Mouse (Mus musculus) heart, adult 18-20 months (tissue): ENCODE measurements around the gene Gstt1. TPM values are rescaled to one million over a fixed set of nuclear protein-coding genes. Genes with fewer than 3 reads are reported as not detected.
A peak's percentile ranks its signal among the peaks of the same experiment; 100 is the strongest.
"Not testable (repeated sequence)": the region's sequence is repeated elsewhere in the genome, so short reads cannot be mapped to it uniquely, and the experiment has no call there.

Source experiments
- DNase-seq, 2 experiments: peaks; one replicate each; pipeline ENCODE4 v3.0.0; 2021 to 2022; ENCODE audit warnings: mixed read lengths in 1 of 2
- long read RNA-seq, 2 experiments: library from polyadenylated mRNA; stranded (forward); transcript quantifications; one replicate each; pipeline ENCODE4 v2.0.0; 2021
- total RNA-seq, 2 experiments: library from RNA; stranded (reverse); gene quantifications; 2 replicates each; pipeline ENCODE4 v1.2.3; 2021

Gstt1 gene
- 10 to 100 TPM; 16.1 to 22.4 TPM for total RNA-seq
- long read RNA-seq, experiment 1, transcript Gstt1-201 (5 exons, 1,037 nt): major isoform, 12 of 21 reads
- long read RNA-seq, experiment 1, partial matches to known transcripts: 1 of 21 reads
- long read RNA-seq, experiment 1, other reads (novel, unspliced or antisense): 8 of 21 reads
- long read RNA-seq, experiment 2, transcript Gstt1-201 (5 exons, 1,037 nt): major isoform, 6 of 12 reads
- long read RNA-seq, experiment 2, partial matches to known transcripts: 0 of 12 reads
- long read RNA-seq, experiment 2, other reads (novel, unspliced or antisense): 6 of 12 reads

- DNase-seq: peak; percentile 88
Measured at GRCm38 (mm10) chr10:75798176-75798696, at the start of gene Gstt1. Gene Gstt1 (minus strand): TSS chr10:75798584.

GRCm38 (mm10) chr10:75845306-75845930 is 47.0 kb upstream of the Gstt1 start:
- DNase-seq: no peak

GRCm38 (mm10) chr10:75844800-75845199 is 46.4 kb upstream of the Gstt1 start:
- DNase-seq: no peak

- not testable (repeated sequence) for DNase-seq
Measured at GRCm38 (mm10) chr10:75843898-75844297, 45.5 kb upstream of the Gstt1 start.

- no peak for DNase-seq
Measured at GRCm38 (mm10) chr10:75839092-75839491, 40.7 kb upstream of the Gstt1 start.

- peak; percentile 96 to 97 for DNase-seq
Measured at GRCm38 (mm10) chr10:75837248-75837759, 38.9 kb upstream of the Gstt1 start, which contains the start of gene Gstt2. Gene Gstt2 (minus strand): TSS chr10:75837424.

GRCm38 (mm10) chr10:75835761-75836531 is 37.6 kb upstream of the Gstt1 start:
- peak in 1 of 2 experiments; percentile 24 for DNase-seq

GRCm38 (mm10) chr10:75835307-75835706 is 36.9 kb upstream of the Gstt1 start:
- DNase-seq: peak; percentile 81

- DNase-seq: no peak
Measured at GRCm38 (mm10) chr10:75834721-75835120, 36.3 kb upstream of the Gstt1 start.

GRCm38 (mm10) chr10:75834250-75834649 is 35.9 kb upstream of the Gstt1 start:
- DNase-seq: peak; percentile 87 to 89

- peak; percentile 41 to 53 for DNase-seq
Measured at GRCm38 (mm10) chr10:75833456-75834080, 35.2 kb upstream of the Gstt1 start.

GRCm38 (mm10) chr10:75832272-75832895 is 34.0 kb upstream of the Gstt1 start:
- peak; percentile 79 to 81 for DNase-seq

GRCm38 (mm10) chr10:75830275-75830670 is 31.9 kb upstream of the Gstt1 start:
- no peak for DNase-seq

- no peak for DNase-seq
Measured at GRCm38 (mm10) chr10:75829529-75830274, 31.3 kb upstream of the Gstt1 start.

- peak; percentile 73 to 86 for DNase-seq
Measured at GRCm38 (mm10) chr10:75828500-75828931, 30.1 kb upstream of the Gstt1 start.

- peak; percentile 55 to 58 for DNase-seq
Measured at GRCm38 (mm10) chr10:75827668-75828360, 29.4 kb upstream of the Gstt1 start.

- DNase-seq: no peak
Measured at GRCm38 (mm10) chr10:75824530-75824929, 26.1 kb upstream of the Gstt1 start.

- DNase-seq: no peak
Measured at GRCm38 (mm10) chr10:75823782-75824181, 25.4 kb upstream of the Gstt1 start.

GRCm38 (mm10) chr10:75822443-75822842 is 24.1 kb upstream of the Gstt1 start, which contains the start of gene Gstt4:
Gene Gstt4 (minus strand): TSS chr10:75822543.
- DNase-seq: no peak

GRCm38 (mm10) chr10:75819882-75820281 is 21.5 kb upstream of the Gstt1 start:
- no peak for DNase-seq
